Mouse (Mus musculus) stomach, embryonic 16.5 days (tissue): ENCODE data around the gene Utrn. TPM values are rescaled to one million over a fixed set of nuclear protein-coding genes. Genes with fewer than 3 reads are reported as not detected.

Experiments
- ATAC-seq: fragments of 200-750 bp; cut with Nextera tagmentation; 2 replicates; pipeline ENCODE4 v1.8.0; 2017; ENCODE audit warnings: moderate number of reproducible peaks, moderate TSS enrichment; ENCODE audit not compliant: insufficient read depth, low FRiP score
- H3K27ac ChIP-seq: fragments of 300-500 bp; sonication (generic); 2 replicates; pipeline ENCODE4 v1.5.1; 2014; ENCODE audit warnings: low read length
- H3K27me3 ChIP-seq: fragments of 300-500 bp; sonication (generic); 2 replicates; pipeline ENCODE4 v1.6.1; 2014; ENCODE audit warnings: low read length, control low read depth, mixed read lengths; ENCODE audit not compliant: control insufficient read depth, insufficient read depth
- H3K36me3 ChIP-seq: fragments of 300-500 bp; sonication (generic); 2 replicates; pipeline ENCODE4 v1.6.1; 2014; ENCODE audit warnings: low read length; ENCODE audit not compliant: control insufficient read depth, insufficient read depth
- H3K4me1 ChIP-seq: fragments of 300-500 bp; sonication (generic); 2 replicates; pipeline ENCODE4 v1.6.1; 2014; ENCODE audit warnings: low read length, control low read depth, mixed read lengths; ENCODE audit not compliant: control insufficient read depth, insufficient read depth
- H3K4me2 ChIP-seq: fragments of 300-500 bp; sonication (generic); 2 replicates; pipeline ENCODE4 v1.6.1; 2014; ENCODE audit warnings: low read depth, low read length, mixed read lengths
- H3K4me3 ChIP-seq: fragments of 300-500 bp; sonication (generic); replicated peaks from 2 replicates; pipeline ENCODE4 v1.5.1; 2014; ENCODE audit warnings: mild to moderate bottlenecking, low read length
- H3K9ac ChIP-seq: fragments of 300-500 bp; sonication (generic); 2 replicates; pipeline ENCODE4 v1.6.1; 2014; ENCODE audit warnings: low read length
- H3K9me3 ChIP-seq: fragments of 300-500 bp; sonication (generic); replicated peaks from 2 replicates; pipeline ENCODE4 v1.6.1; 2016; ENCODE audit warnings: low read length, control low read depth; ENCODE audit not compliant: control insufficient read depth
- WGBS: fragments of 180-500 bp; shearing (Covaris S2); extraction: QIAGEN DNeasy Blood & Tissue Kit; methylation state at CpG from one replicate; pipeline ENCODE4 v1.1.7; 2014; 5-methylcytosine and 5-hydroxymethylcytosine counted together
- polyA plus RNA-seq: library from polyadenylated mRNA; unstranded; fragments of >200 nt; fragmentation: Nextera tagmentation; extraction: Ambion mirVana; gene quantifications from 2 replicates; pipeline ENCODE4 v1.2.1, GENCODE M21; 2015

The Utrn gene
- 68.4 and 72.0 TPM in 2 replicates for polyA plus RNA-seq

- H3K4me2 ChIP-seq: peak within 1 kb of the TSS; percentile 55
- under 1% methylated on average over 71 of the region's 77 CpGs for WGBS
Observed at GRCm38 (mm10) chr10:12869029-12869671, at the start of gene Utrn. TSS of gene Utrn (minus strand) at chr10:12869365.

GRCm38 (mm10) chr10:12917626-12918025 lies 48.5 kb upstream of the Utrn start:
- no peak overlapping the region for H3K27ac ChIP-seq
- H3K9ac ChIP-seq: no peak overlapping the region
- no peaks in the 10 kb centered on the region for H3K4me1 ChIP-seq
- H3K27me3 ChIP-seq: no peaks in the 10 kb centered on the region
- no peaks in the 10 kb centered on the region for H3K36me3 ChIP-seq
- H3K9me3 ChIP-seq: no peaks in the 10 kb centered on the region
- H3K4me2 ChIP-seq: no peak overlapping the region
- ATAC-seq: no peak
- no peak overlapping the region for H3K4me3 ChIP-seq
- 55% methylated on average over 1 of the region's 1 CpGs for WGBS

More at GRCm38 (mm10) chr10:12869029-12869671, at the start of gene Utrn:
- Histone ChIP-seq H3K9me3 (no peaks in the 10 kb centered on the region), H3K9ac (peak within 1 kb of the TSS; percentile 97), H3K36me3 (no peaks in the 10 kb centered on the region), H3K4me3 (peak within 1 kb of the TSS; percentile 66), H3K27me3 (no peaks in the 10 kb centered on the region), H3K4me1 (peaks cover 13% of the 10 kb centered on the region), H3K27ac (peak within 1 kb of the TSS; percentile 89)
- peak; percentile 91 for ATAC-seq

GRCm38 (mm10) chr10:12916376-12916775 lies 47.2 kb upstream of the Utrn start:
- no peak for ATAC-seq
- Histone ChIP-seq H3K4me3 (no peak overlapping the region), H3K4me1 (0 out of 2 replicates have a peak, but pooled peaks cover 2% of the 10 kb centered on the region), H3K36me3 (no peaks in the 10 kb centered on the region), H3K27me3 (no peaks in the 10 kb centered on the region), H3K9me3 (no peaks in the 10 kb centered on the region), H3K9ac (no peak overlapping the region), H3K4me2 (no peak overlapping the region), H3K27ac (no peak overlapping the region)
- 74% methylated on average over 6 of the region's 6 CpGs for WGBS

- Histone ChIP-seq H3K9me3 (no peaks in the 10 kb centered on the region), H3K27ac (no peak overlapping the region), H3K4me3 (no peak overlapping the region), H3K9ac (no peak overlapping the region), H3K27me3 (no peaks in the 10 kb centered on the region), H3K36me3 (no peaks in the 10 kb centered on the region), H3K4me2 (no peak overlapping the region), H3K4me1 (0 out of 2 replicates have a peak, but pooled peaks cover 2% of the 10 kb centered on the region)
- no peak for ATAC-seq
- 35% methylated on average over 7 of the region's 7 CpGs for WGBS
Observed at GRCm38 (mm10) chr10:12915826-12916225, 46.7 kb upstream of the Utrn start.

DNA sequence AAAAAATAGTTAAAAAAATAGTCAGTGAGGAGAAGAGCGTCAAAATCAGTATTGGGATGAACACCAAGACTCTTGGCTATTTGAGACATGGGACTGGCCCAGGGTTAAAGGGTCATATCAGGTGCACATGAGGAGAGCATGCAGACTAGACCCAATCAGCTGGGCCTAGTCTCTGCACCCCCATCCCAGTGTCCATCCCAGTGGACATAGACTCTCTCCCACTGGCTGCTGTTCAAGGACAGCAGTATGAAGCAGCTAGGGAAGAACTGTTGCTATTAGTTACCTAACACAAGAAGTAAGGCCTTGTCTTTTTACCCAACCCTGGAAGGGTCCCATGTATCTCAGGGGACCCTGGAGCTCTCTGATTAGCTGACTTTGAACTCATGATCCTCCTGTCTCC lies 45.0 kb upstream of the Utrn start:
- no peaks in the 10 kb centered on the region for H3K36me3 ChIP-seq
- no peaks in the 10 kb centered on the region for H3K27me3 ChIP-seq
- H3K4me2 ChIP-seq: no peak overlapping the region
- H3K4me1 ChIP-seq: 0 out of 2 replicates have a peak, but pooled peaks cover 2% of the 10 kb centered on the region
- H3K9me3 ChIP-seq: no peaks in the 10 kb centered on the region
- H3K27ac ChIP-seq: no peak overlapping the region
- 92% methylated on average over 1 of the region's 1 CpGs for WGBS
- ATAC-seq: no peak
- H3K4me3 ChIP-seq: no peak overlapping the region
- H3K9ac ChIP-seq: no peak overlapping the region

DNA sequence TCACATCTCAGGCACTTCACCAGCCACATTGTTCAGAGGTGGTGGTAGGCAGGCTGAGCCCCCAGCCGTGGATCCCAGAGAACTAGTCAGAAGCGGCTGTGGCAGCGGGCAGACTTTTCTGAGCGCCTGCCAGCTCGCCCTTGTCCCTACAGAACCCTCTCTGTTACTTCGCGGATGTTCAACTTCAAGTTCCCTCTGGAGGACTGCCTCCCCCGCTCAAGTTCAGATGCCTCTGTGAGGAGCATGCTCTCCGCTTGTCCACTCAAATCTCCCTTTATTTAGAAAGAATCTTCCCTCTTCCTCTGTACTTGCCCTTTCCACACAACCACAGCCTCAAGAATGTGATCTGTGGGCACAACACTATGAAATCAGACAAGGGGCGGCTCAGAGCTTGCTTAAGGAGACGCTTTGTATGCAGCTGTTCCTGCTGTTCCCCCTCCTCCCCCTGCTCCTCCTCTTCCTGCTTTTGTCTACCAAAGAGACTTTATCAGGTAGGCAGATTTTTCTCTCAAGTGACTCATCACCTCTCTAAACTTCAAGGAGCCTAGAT lies 42.9 kb upstream of the Utrn start:
- H3K36me3 ChIP-seq: no peaks in the 10 kb centered on the region
- peak overlapping the region; percentile 65 for H3K27ac ChIP-seq
- H3K4me1 ChIP-seq: 0 out of 2 replicates have a peak, but pooled peaks cover 2% of the 10 kb centered on the region
- no peak overlapping the region for H3K4me3 ChIP-seq
- WGBS: 42% methylated on average over 11 of the region's 11 CpGs
- peak; percentile 37; the same call in 1 of the 2 replicates for ATAC-seq
- no peaks in the 10 kb centered on the region for H3K9me3 ChIP-seq
- no peaks in the 10 kb centered on the region for H3K27me3 ChIP-seq
- peak overlapping the region; percentile 44 for H3K9ac ChIP-seq
- peak overlapping the region; percentile 37 for H3K4me2 ChIP-seq

DNA sequence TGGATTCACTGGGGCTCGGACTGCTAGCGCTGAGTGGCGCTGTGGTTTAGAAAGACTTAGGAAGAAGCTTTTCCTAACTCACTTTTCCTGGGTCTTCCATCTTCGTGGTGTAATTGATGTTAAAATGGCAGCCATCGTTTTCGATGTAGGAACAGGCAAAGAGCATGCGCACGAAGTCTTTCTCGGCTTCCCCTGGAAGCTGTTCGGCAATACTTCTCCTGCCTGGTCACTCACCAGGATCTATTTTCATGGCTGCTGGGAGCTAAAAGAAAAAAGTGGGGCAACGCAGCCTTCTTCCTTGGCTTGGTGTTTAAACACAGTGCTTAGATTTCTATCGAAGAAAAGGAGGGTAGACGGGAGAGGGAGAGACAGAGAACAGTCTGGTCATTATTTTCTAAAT lies 42.3 kb upstream of the Utrn start:
- H3K27ac ChIP-seq: 0 out of 2 replicates have a peak overlapping the region, but pooled peaks have one; percentile 1
- H3K9ac ChIP-seq: no peak overlapping the region
- no peak overlapping the region for H3K4me3 ChIP-seq
- H3K4me2 ChIP-seq: peak overlapping the region; percentile 37; the same call in 1 of the 2 replicates
- H3K27me3 ChIP-seq: no peaks in the 10 kb centered on the region
- no peak for ATAC-seq
- 0 out of 2 replicates have a peak, but pooled peaks cover 2% of the 10 kb centered on the region for H3K4me1 ChIP-seq
- no peaks in the 10 kb centered on the region for H3K9me3 ChIP-seq
- WGBS: 82% methylated on average over 13 of the region's 13 CpGs
- no peaks in the 10 kb centered on the region for H3K36me3 ChIP-seq

DNA sequence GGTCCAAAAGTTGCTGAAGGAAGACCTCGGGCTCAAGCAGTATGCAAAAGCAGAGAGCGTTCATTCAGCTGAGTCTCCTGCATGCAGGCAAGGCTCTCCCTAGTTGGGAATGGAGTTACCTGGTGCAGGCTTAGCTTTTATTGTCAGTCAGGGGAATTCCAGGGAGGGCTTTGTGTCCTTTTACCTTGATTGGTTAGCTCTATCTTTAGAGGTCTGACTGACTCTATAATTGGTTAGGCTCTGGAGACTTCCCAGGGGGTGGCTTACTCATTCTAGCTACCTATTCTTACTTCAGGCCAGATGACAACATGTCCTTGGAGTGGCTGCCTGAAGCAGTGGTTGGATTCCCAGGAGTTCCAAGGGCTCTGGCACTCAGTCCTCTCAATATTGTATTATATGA lies 40.7 kb upstream of the Utrn start:
- Histone ChIP-seq H3K4me1 (0 out of 2 replicates have a peak, but pooled peaks cover 2% of the 10 kb centered on the region), H3K4me2 (no peak overlapping the region), H3K9me3 (no peaks in the 10 kb centered on the region), H3K27me3 (no peaks in the 10 kb centered on the region), H3K36me3 (no peaks in the 10 kb centered on the region), H3K9ac (no peak overlapping the region), H3K27ac (no peak overlapping the region), H3K4me3 (no peak overlapping the region)
- no peak for ATAC-seq
- WGBS: 80% methylated on average over 2 of the region's 2 CpGs

DNA sequence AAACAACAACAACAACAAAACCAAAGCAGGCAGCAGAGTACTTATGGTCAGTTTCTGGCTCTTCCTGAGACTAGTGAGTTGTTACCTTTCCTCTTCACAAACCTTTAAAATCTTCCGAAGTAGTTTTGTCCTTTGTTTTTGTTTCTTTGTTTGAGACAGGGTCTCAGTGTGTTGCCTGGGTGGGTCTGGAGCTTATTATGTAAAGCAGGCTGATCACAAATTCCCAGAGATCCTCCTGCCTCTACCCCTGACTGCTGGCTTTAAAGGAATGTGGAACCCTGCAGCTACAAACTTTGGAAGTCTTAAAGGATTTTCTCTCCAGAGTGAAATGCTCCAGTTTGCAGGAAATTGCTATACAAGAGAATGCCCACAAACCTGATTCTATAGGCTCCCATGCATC lies 40.0 kb upstream of the Utrn start:
- H3K27me3 ChIP-seq: no peaks in the 10 kb centered on the region
- WGBS: 67% methylated on average over 1 of the region's 1 CpGs
- H3K4me3 ChIP-seq: no peak overlapping the region
- no peak overlapping the region for H3K27ac ChIP-seq
- H3K4me2 ChIP-seq: no peak overlapping the region
- H3K9me3 ChIP-seq: no peaks in the 10 kb centered on the region
- H3K36me3 ChIP-seq: no peaks in the 10 kb centered on the region
- ATAC-seq: no peak
- H3K9ac ChIP-seq: no peak overlapping the region
- 0 out of 2 replicates have a peak, but pooled peaks cover 2% of the 10 kb centered on the region for H3K4me1 ChIP-seq
